Mouse (Mus musculus): ENCODE measurements at regions not wholly inside any gene's neighbourhood (a gene's known extent, or its start where the extent isn't known, plus 50 kb on each side); places are given as distances from the start of the nearest gene placed in this dataset.

GRCm38 (mm10) chr6:93623541-93623940 is 660.2 kb downstream of the Magi1 start:
- no peak for DNase-seq

GRCm38 (mm10) chr6:93616926-93617325 is 666.8 kb downstream of the Magi1 start:
- DNase-seq = no peak

- no peak for DNase-seq
These were observed 657.1 kb upstream of the Adamts9 start for GRCm38 (mm10) chr6:93600376-93600775.

- DNase-seq = no peak
These were observed 656.1 kb upstream of the Adamts9 start for GRCm38 (mm10) chr6:93599371-93599770.

- no peak for DNase-seq
These were observed 646.6 kb upstream of the Adamts9 start for GRCm38 (mm10) chr6:93589935-93590334.

GRCm38 (mm10) chr6:93586871-93587270 is 643.6 kb upstream of the Adamts9 start:
- peak; percentile 16 for DNase-seq

- DNase-seq = no peak
These were observed 637.8 kb upstream of the Adamts9 start for GRCm38 (mm10) chr6:93581141-93581540.

- DNase-seq = no peak
These were observed 637.4 kb upstream of the Adamts9 start for GRCm38 (mm10) chr6:93580716-93581115.

GRCm38 (mm10) chr6:93575249-93575648 is 632.0 kb upstream of the Adamts9 start:
- DNase-seq = no peak

GRCm38 (mm10) chr6:93573679-93574635 is 630.7 kb upstream of the Adamts9 start:
- peak; percentile 1 for DNase-seq

- no peak for DNase-seq
These were observed 626.6 kb upstream of the Adamts9 start for GRCm38 (mm10) chr6:93569866-93570265.

GRCm38 (mm10) chr6:93569211-93569610 is 625.9 kb upstream of the Adamts9 start:
- DNase-seq = no peak

- no peak for DNase-seq
These were observed 623.4 kb upstream of the Adamts9 start for GRCm38 (mm10) chr6:93566661-93567060.

GRCm38 (mm10) chr6:93548311-93548710 is 605.0 kb upstream of the Adamts9 start:
- no peak for DNase-seq

- DNase-seq = no peak
These were observed 601.0 kb upstream of the Adamts9 start for GRCm38 (mm10) chr6:93544246-93544645.

- DNase-seq = peak; percentile 29
These were observed 600.2 kb upstream of the Adamts9 start for GRCm38 (mm10) chr6:93543354-93544129.

- no peak for DNase-seq
These were observed 596.3 kb upstream of the Adamts9 start for GRCm38 (mm10) chr6:93539583-93539982.

GRCm38 (mm10) chr6:93539171-93539570 is 595.9 kb upstream of the Adamts9 start:
- DNase-seq = no peak

- DNase-seq = no peak
These were observed 594.7 kb upstream of the Adamts9 start for GRCm38 (mm10) chr6:93537971-93538370.

GRCm38 (mm10) chr6:93537126-93537525 is 593.8 kb upstream of the Adamts9 start:
- no peak for DNase-seq

- DNase-seq = no peak
These were observed 570.5 kb upstream of the Adamts9 start for GRCm38 (mm10) chr6:93513818-93514217.

- DNase-seq = no peak
These were observed 566.6 kb upstream of the Adamts9 start for GRCm38 (mm10) chr6:93509857-93510256.

GRCm38 (mm10) chr6:93497824-93498223 is 554.5 kb upstream of the Adamts9 start:
- no peak for DNase-seq

- DNase-seq = no peak
These were observed 545.2 kb upstream of the Adamts9 start for GRCm38 (mm10) chr6:93488441-93488955.
